Mouse (Mus musculus) adrenal gland, adult 18-20 months (tissue): Measurements from ENCODE around the gene Nprl2. TPM values are rescaled to one million over a fixed set of nuclear protein-coding genes. Genes with fewer than 3 reads are reported as not detected.
A peak's percentile ranks its signal among the peaks of the same experiment; 100 is the strongest.

Experiments
- DNase-seq, 2 experiments: peaks; one replicate each; pipeline ENCODE4 v3.0.0; 2021 to 2022; ENCODE audit warnings: low spot score in 2 of 2
- long read RNA-seq, 2 experiments: library from polyadenylated mRNA; stranded (forward); transcript quantifications; one replicate each; pipeline ENCODE4 v2.0.0; 2021
- total RNA-seq, 2 experiments: library from RNA; stranded (reverse); gene quantifications; 1 replicate in 1 of 2; 2 replicates in 1 of 2; pipeline ENCODE4 v1.2.3; 2021

The Nprl2 gene
- 10 to 100 TPM; 25.8 to 30.9 TPM for total RNA-seq
- long read RNA-seq, experiment 1, transcript Nprl2-201 (11 exons, 1,441 nt) = major isoform, 12 of 19 reads
- long read RNA-seq, experiment 1, partial matches to known transcripts = 0 of 19 reads
- long read RNA-seq, experiment 1, other reads (novel, unspliced or antisense) = 6 of 19 reads
- long read RNA-seq, experiment 2, transcript Nprl2-201 (11 exons, 1,441 nt) = major isoform, 31 of 39 reads
- long read RNA-seq, experiment 2, partial matches to known transcripts = 2 of 39 reads
- long read RNA-seq, experiment 2, other reads (novel, unspliced or antisense) = 6 of 39 reads

DNA sequence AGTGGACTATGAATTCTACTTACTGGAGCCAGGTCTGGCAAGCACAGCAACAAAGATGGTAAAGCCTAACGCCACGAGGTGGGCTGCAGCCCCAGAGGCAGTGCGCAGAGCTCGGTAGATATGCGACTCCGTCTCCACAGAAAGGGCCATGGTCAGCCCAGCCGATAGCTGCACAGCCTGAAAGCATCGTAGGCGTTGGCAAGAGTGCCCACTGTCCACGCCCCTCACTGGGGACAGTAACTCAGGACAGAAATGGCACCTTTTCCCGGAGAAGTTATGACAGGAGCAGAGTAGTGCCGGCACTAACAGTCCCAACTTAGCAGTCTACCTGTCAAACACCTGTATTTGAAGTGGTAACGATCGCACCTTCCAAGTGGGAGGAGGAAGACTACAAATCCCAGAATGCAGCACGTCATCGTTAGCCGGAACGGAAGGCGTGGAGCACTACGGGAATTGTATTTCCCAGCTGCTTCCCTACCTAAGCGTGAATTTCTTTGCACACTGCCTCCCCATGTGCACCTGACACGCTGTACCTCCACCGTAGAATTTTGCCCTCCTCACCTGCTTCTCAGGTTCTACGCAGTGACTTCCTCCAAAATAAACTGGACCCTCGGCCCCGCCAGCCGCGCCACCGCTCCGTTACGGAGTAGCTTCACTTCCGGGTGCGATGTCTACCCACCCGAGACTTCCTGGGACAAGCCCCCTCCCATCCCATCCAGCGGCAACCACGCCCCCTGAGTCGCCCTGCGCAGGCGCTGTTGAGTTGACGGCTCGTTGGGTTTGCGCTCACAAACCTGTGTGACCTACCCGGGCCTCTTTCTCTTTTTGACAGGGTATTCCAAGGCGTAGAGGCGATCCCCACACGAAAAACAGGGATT lies at the start of gene Nprl2, which contains the start of gene Cyb561d2:
Gene Nprl2, plus strand, starts transcription at position 753 of the 878 bp plus-strand sequence.
Gene Cyb561d2, minus strand, starts transcription at position 720 of the 878 bp plus-strand sequence.
- DNase-seq = peak; percentile 93

DNA sequence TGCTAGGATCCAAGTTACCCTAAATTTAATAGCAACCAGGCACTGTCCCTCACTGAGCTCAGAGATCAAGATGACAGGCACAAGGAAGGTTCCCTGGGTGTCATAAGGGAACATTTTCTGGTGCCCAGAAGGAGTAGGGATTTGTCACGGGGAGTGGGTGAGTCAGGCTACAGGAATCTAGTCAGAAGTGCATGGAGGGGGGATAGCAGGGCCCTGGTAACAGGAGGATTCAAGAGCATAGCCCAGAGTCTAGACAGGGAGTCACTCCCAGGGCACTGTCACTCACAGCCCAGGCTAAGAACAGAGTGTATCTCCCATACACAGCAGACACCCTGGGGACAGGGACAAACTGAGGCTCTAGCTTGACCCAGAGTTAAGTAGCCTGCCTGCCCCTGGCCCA lies 48.5 kb upstream of the Nprl2 start:
- DNase-seq = no peak

DNA sequence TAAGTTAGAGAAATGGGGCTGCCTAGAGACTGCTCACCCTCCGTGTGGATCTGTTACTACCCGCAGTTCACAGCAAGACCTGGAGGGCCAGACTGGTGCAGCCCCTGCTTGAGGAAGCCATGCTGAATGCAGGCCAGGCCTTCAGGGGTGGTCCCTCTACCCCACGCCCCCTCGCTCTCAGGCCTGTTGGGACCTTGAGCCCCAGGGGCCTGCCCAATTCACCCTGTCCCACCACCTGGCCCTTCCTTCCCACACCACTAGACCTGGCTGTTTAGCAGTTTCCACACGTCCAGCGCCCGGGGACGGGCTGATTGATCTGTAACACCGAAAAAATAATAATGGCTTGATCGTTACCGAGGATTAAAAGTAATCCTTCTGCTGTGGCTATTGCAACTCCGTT lies 47.8 kb upstream of the Nprl2 start:
- no peak for DNase-seq

DNA sequence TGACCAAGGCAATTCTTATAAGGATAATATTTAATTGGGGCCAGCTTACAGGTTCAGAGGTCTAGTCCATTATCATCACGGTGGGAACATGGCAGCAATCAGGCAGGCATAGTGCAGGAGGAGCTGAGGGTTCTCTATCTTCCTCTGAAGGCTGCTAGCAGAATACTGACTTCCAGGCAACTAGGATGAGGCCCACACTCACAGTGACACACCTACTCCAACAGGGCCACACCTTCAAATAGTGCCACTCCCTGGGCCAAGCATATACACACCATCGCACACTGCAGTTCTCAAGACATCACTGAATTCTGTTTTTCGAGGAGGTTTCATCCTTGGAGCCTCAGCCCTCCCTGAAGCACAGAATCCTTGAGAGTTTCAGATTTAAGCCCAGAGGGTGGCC lies 45.7 kb upstream of the Nprl2 start:
- DNase-seq = no peak

DNA sequence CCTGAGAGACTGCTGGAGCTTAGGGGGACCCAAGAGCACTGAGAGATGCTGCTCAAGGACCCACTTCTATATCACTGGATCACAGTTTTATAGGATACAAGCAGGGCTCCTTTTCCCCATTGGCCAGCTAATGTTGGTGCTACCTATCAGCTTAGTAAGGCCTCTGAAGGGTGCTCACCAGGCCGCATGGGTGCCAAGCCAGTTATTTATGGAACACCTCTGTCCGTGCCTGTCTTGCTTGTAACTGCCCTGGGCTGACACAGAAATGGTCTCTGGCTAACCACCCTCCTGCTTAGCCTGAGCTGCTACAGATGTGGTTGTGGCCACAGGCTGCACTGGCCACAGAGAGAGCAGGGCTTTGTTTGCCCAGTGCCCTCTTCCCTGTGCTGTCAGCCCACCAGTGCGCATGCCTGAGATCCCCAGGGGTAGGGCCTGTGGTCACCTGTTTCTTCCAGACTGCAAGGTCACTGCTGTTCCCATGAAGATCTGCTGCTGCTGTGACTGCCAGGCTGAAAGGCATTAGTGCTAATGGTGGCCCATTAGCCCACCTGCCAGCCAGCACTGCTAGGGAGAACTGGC lies 41.2 kb upstream of the Nprl2 start:
- DNase-seq = no peak

DNA sequence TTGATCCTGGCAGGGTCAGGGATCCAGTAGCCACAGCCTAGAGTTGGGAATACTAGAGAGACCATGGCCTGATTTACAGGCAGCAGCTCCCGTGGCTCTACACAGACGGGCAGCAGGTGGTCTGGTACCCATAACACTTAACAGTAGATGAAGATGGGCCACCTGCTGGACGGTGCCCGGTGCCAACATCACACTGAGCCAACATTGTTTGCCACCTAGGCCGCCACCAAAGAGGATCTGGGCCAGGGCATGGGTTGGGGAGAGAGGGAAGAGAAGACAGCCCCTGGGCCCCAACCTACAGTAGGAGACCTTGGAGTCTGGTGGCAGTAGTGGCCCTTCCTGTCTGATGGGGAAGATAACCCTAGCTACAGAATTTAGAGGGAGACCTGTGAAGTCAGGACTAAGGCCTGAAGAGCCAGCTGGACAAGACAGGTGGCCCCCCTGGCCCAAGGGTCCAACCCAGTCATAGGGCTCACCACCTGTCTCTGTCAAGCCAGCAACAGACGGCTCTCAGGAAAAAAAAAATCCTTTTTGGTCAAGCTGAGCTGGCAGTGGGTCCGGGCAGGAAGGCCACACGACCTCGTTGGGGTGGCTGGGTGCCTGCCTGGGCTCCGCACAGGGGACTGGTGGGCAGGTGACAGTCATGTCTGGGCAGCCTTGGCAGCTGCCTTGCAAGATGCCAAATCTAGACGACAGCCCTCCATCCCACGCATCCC lies 39.7 kb upstream of the Nprl2 start:
- no peak for DNase-seq

DNA sequence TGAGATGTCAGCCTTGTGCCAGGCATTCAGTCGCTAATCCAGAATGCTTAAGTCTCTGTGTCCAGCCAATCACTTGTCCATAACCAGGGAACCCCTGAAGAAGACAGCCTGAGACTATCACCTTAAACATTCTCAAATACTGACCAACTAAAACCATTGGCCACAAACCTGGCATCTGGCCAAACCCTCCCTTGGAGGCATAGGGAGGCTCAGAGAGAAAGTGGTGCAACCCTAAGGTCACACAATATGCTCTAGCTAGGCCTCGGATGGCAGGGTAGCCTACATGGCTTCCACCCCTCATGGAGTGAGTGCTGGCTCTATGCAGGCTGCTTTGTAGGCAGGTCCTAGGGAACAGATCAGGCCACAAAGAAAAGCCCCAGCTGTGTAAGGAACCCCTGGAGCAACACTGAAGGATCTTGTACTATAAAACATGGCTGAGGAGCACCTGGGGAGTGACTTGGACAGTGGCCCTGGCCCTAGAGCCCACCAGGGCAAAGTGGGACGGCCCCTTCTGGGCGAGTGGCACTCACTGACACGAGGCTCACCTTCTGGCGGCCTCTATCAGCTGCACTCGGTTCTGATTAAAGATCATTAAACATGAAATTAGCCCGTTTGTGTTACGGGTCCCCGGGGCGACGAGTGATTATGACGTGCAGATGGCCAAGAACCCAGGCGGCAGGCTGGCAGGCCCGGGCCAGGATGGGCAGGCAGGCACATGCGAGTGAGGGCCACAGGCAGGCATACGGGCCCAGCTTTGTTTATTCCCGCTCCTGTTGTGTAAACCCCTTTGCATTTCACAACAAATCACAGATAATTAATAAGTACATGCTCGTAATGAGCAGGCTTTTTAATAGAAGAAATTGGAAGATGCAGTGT lies 37.1 kb upstream of the Nprl2 start:
- no peak for DNase-seq

DNA sequence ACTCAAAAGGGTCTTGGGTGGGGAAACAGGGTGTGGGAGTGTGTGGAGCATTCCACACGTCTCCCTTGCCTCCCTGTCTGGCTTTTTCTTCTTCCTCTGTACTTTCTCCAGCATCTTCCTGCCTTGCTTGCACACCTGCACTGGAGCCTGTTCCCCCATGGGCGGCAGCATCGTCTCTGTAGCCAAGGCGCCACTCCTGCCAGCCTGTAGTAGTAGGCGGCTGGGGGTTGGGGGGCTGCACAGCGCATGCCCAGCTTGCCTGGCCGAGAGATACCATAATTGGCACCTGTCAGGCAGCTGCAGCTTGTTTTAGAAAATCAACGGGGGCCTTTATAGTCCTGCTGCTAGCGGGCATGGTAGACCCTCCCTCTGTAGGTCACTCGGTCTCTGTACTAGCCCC lies 33.8 kb upstream of the Nprl2 start:
- DNase-seq = no peak

DNA sequence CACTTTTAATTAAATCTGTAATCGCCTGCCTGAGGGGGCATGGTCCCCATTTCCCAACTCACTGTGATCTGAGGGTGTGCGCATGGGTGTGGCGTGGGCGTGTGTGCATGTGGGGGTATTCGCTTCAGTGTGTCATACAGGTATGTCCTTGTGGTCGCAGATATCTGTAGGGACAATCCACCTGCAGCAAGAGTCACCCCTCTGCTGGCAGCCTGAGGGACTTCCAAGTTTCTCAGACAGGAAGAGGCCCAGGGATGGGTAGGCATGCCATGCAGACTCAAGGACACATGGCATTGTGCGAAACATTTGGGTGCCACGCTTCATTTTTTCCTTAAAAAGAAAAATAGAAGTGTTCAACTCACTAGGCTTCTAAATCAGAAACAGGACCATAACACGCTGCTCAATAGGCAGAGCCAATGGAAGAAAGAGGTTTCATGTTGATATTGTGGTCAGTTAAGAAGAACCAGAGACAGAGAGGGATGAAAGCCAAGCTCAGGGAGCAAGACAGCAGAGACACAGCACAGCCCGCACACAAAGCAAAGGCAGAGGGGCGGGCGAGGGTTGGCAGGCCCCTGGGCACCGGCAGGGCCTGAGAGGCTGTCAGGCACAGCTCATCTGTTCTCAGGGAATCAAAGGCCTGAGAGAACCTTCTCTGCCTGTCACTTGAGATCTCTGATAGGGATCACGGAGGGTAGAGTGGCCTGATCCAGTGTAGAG lies 31.5 kb upstream of the Nprl2 start:
- no peak for DNase-seq

DNA sequence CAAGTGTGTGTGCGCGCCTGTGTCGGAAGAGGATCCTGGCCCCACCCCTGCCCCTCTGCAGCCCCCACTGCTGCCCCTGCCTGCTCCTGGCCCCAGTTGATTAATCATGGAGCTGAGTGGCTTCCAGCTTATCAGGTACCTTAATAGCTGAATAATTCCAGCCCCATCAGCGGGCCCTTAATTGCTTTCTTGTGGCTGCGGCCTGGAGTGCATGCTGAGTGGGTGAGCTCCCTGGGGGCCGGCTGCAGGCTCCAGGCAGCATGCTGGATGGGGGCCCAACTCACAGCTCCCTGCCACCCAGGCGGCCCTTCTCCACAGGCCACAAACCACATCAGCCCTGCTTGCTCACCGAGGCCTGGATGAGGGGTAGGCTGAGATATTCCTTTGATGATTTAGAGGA lies 30.6 kb upstream of the Nprl2 start:
- DNase-seq = no peak

DNA sequence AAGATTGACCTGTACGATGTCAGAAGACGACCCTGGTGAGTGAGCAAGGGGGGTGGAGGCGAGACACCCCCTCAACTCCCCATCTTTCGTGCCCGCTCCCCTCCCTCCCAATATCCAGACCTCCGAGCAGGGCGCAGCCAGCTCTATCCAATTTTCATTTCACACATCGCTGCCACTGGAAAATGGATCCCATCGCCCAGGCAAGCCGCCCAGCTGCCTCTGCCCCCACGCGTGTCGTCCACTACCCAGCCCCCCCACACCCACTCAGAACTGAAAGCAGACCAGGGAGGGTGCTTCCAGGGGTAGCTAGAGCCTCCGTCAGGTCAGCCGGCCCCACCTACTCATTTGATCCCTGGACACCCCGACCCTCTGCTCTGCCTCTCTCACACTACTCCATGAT lies 29.7 kb upstream of the Nprl2 start:
- DNase-seq = no peak

DNA sequence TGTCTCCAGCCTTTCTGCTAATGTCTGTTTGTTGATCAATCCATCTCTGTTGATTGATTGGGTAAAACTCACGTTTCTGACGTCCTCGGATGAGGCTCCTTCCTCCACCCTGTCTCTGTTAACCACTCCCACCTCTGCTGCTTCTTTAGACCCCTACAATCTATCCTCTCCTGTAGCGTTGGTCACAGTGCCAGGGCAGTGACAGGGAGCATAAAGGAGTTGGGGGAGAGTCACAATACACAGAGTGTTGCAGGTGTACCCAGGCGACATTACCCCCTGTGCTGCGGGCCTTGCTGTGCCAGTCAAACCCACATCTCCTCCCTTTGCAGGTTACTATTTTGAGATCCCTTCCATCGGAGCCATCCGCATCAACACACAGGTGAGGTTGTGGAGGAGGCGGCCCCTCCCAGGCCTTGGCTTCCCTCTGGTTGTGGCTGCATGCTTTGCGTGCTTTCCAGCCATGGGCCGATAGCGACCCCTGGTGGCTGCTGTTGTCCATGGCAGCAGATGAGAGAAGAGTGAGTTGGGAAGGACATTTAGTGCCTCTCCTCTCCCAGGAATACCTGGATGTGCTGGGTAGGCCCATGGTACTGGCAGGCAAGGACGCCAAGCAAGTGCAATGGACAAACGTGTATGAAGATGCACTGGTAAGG lies 27.6 kb upstream of the Nprl2 start:
- DNase-seq = peak; percentile 82 to 87

DNA sequence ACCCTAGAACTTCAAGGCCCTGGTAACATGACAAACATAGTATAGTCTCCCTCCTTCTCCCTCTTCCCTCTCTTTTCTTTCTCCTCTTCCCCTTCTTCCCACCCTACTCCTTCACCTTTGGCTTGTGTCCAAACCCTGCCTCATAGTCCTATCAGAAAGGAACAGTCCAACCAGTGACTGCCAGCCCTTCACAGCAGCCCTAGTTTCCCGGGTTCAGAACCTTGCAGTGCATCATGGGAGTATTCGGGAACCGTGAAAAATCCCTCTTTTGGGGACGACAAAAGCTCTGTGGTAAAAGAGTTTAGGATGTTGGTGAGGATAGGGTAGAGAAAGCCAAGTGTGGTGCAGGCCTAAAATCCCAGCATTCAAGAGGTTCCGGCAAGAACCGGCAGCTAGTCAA lies 21.7 kb upstream of the Nprl2 start:
- DNase-seq = no peak

DNA sequence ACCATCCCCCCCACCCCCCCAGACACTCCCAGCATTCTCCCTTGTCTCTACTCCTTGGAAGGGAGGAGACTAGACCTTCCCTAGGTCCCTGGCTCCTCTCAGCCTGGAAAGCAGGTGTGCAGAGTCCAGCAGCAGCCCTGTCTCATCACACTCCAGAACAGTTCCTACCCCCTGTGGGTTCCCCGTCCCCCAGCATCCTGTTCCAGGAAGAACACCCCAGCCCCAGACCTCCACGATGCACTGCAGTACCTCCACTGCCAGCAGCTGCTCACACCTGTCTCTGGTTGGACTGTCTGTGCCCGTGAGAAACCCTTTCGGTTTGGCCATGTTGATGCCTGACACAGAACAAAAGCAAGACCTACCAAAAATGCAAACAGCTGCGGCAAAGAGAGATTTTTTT lies 20.8 kb upstream of the Nprl2 start:
- no peak for DNase-seq

DNA sequence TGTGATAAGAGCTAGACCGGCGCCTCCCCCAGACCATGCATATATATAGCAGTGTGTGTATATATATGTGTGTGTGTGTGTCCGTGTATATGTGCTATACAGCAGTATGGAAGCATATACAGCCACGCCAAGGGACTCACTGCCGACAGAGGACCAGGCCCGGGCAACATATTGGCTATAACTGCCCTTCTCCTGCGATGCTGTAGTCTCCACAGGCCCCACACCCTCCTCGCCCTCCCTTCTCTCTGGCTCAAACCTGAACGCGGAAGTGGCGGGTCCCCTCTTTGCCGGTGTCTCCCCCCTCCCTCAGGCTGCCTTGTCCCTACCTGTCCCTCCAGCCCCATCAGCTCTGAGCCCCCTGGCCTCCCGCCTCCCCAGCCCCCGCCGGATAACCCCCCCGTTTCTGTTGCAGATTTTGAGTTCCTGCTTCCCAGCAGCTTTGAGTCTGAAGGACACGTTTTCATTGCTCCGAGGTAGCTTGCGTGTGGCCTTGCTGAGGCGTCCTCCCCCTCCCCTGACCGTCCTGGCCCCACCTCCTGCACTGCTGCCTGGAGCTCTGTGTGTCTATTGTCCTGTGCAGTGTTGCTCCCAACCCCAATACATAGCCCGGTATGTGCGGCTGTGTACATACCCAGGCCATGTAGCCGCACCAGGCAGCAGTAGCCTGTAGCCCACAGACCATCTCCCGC lies 20.2 kb upstream of the Nprl2 start:
- no peak for DNase-seq

DNA sequence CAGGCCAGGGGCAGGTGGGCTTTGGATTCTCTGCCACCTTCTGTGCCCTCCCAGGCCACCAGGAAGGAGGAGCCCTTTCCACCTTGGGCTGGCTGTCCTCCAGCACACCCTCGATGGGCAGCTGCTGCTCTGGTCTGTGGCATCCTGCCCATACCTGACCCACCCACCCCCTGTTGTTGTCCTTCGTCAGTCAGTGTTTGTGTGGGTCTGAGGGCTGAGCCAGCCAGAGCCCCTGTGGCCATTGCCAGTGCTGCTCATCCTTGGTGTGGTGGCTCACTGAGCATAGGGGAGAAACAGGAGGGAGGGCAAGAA lies 19.7 kb upstream of the Nprl2 start:
- DNase-seq = no peak

DNA sequence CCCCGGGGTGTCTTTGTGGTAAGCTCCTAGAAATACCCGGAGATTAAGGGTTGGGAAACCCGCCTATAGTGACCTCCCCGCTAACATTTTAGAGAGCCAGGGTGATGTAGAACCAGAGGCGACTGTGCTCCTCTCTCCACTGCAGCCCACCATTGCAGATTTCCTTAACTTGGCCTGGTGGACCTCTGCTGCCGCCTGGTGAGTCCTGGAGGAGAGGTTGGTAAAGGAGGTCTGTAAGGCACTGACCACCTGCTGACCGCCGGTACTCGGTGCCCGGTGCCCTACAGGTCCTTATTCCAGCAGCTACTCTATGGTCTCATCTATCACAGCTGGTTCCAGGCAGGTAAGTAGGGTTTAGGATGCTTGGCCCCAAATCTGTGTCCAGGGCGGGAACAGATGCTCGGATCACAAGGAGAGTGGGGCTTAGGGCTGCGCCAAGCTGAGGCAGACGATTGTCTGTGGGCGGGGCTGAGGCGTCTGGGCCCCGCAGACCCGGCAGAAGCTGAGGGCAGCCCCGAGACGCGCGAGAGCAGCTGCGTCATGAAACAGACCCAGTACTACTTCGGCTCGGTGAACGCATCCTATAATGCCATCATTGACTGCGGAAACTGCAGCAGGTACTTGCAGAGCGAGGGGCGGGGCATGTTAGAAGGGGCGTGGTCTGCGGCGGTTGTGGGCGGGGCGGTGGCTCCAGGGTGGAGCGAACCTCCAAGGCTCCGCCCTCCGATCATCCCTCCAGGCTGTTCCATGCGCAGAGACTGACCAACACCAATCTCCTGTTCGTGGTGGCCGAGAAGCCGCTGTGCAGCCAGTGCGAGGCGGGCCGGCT lies 15.6 kb upstream of the Nprl2 start:
- DNase-seq = peak; percentile 70 to 71
